Mouse (Mus musculus) heart, embryonic 14.5 days (tissue): Measurements from ENCODE around the gene Trmt2a. TPM values are rescaled to one million over a fixed set of nuclear protein-coding genes. Genes with fewer than 3 reads are reported as not detected.
A peak's percentile ranks its signal among the peaks of the same experiment; 100 is the strongest.

ENCODE experiments used
- ATAC-seq: fragments of 200-750 bp; cut with Nextera tagmentation; 2 replicates; pipeline ENCODE4 v1.8.0; 2017; ENCODE audit warnings: low read depth, moderate TSS enrichment; ENCODE audit not compliant: insufficient number of reproducible peaks, insufficient read depth, low FRiP score
- H3K27ac ChIP-seq, 2 experiments: fragments of 200-500 bp in 1 of 2; fragments of 300-500 bp in 1 of 2; sonication (generic) in 1 of 2; replicated peaks in 1 of 2; 2 replicates each; pipeline ENCODE4 v1.5.1; 2012 to 2014; ENCODE audit warnings: low read depth in 2 of 2, low read length in 2 of 2, control low read depth in 1 of 2, mild to moderate bottlenecking in 1 of 2, mixed read lengths in 1 of 2; ENCODE audit not compliant: control insufficient read depth in 1 of 2, insufficient read depth in 1 of 2
- H3K27me3 ChIP-seq: fragments of 300-500 bp; sonication (generic); 2 replicates; pipeline ENCODE4 v1.6.1; 2014; ENCODE audit warnings: mild to moderate bottlenecking, low read length, control low read depth; ENCODE audit not compliant: control insufficient read depth, insufficient read depth
- H3K36me3 ChIP-seq: fragments of 300-500 bp; sonication (generic); 2 replicates; pipeline ENCODE4 v1.6.1; 2014; ENCODE audit warnings: mild to moderate bottlenecking, control low read depth, low read length, mixed read lengths; ENCODE audit not compliant: control insufficient read depth, insufficient read depth
- H3K4me1 ChIP-seq, 2 experiments: fragments of 200-500 bp in 1 of 2; fragments of 300-500 bp in 1 of 2; sonication (generic) in 1 of 2; 2 replicates each; pipeline ENCODE4 v1.6.1; 2012 to 2014; ENCODE audit warnings: low read length in 2 of 2, control low read depth in 1 of 2, mixed read lengths in 1 of 2; ENCODE audit not compliant: control insufficient read depth in 2 of 2, insufficient read depth in 2 of 2
- H3K4me2 ChIP-seq: fragments of 300-500 bp; sonication (generic); 2 replicates; pipeline ENCODE4 v1.6.1; 2014; ENCODE audit warnings: mild to moderate bottlenecking, low read length
- H3K4me3 ChIP-seq, 2 experiments: fragments of 200-500 bp in 1 of 2; fragments of 300-500 bp in 1 of 2; sonication (generic) in 1 of 2; 2 replicates each; pipeline ENCODE4 v1.5.1; 2012 to 2014; ENCODE audit warnings: low read length in 2 of 2, mild to moderate bottlenecking in 2 of 2, control low read depth in 1 of 2, low read depth in 1 of 2, moderate library complexity in 1 of 2; ENCODE audit not compliant: control insufficient read depth in 1 of 2, insufficient read depth in 1 of 2
- H3K9ac ChIP-seq: fragments of 300-500 bp; sonication (generic); 2 replicates; pipeline ENCODE4 v1.6.1; 2014; ENCODE audit warnings: mild to moderate bottlenecking, low read length
- H3K9me3 ChIP-seq: fragments of 300-500 bp; sonication (generic); 2 replicates; pipeline ENCODE4 v1.6.1; 2016; ENCODE audit warnings: low read length, control low read depth; ENCODE audit not compliant: control insufficient read depth
- WGBS: fragments of 180-500 bp; shearing (Covaris S2); extraction: QIAGEN DNeasy Blood & Tissue Kit; methylation state at CpG from one replicate; pipeline ENCODE4 v1.1.7; 2014; 5-methylcytosine and 5-hydroxymethylcytosine counted together
- polyA plus RNA-seq: library from polyadenylated mRNA; unstranded; fragments of >200 nt; fragmentation: Nextera tagmentation; extraction: Ambion mirVana; gene quantifications from 2 replicates; pipeline ENCODE4 v1.2.1, GENCODE M21; 2014

The Trmt2a gene
- polyA plus RNA-seq, 1 experiment from 2014 or later: 39.8 TPM

GRCm38 (mm10) chr16:18221543-18221898, 27.0 kb upstream of the Trmt2a start:
- Histone ChIP-seq H3K9me3 (no peaks in the 10 kb centered on the region), H3K4me1 (peaks cover 9 to 11% of the 10 kb centered on the region in 2 experiments; a peak in 3 of 4 replicates), H3K4me3 (no peak overlapping the region), H3K36me3 (peaks cover 56% of the 10 kb centered on the region), H3K27me3 (no peaks in the 10 kb centered on the region), H3K27ac (no peak overlapping the region), H3K4me2 (no peak overlapping the region), H3K9ac (no peak overlapping the region)
- no peak for ATAC-seq
- WGBS: 75% methylated on average over 11 of the region's 11 CpGs

GRCm38 (mm10) chr16:18222188-18222587, 26.3 kb upstream of the Trmt2a start:
- no peak overlapping the region for H3K4me3 ChIP-seq
- WGBS: 82% methylated on average over 11 of the region's 11 CpGs
- H3K4me2 ChIP-seq: no peak overlapping the region
- no peak overlapping the region for H3K27ac ChIP-seq
- no peaks in the 10 kb centered on the region for H3K27me3 ChIP-seq
- no peak for ATAC-seq
- H3K4me1 ChIP-seq: peaks cover 9 to 11% of the 10 kb centered on the region in 2 experiments; a peak in 3 of 4 replicates
- no peak overlapping the region for H3K9ac ChIP-seq
- H3K9me3 ChIP-seq: no peaks in the 10 kb centered on the region
- peaks cover 63% of the 10 kb centered on the region for H3K36me3 ChIP-seq

- 91% methylated on average over 13 of the region's 13 CpGs for WGBS
- peaks cover 33 to 40% of the 10 kb centered on the region in 2 experiments for H3K4me1 ChIP-seq
- no peak overlapping the region for H3K27ac ChIP-seq
- no peaks in the 10 kb centered on the region for H3K9me3 ChIP-seq
- no peak overlapping the region for H3K4me3 ChIP-seq
- H3K27me3 ChIP-seq: no peaks in the 10 kb centered on the region
- no peak overlapping the region for H3K4me2 ChIP-seq
- H3K36me3 ChIP-seq: peaks cover 65% of the 10 kb centered on the region
- no peak for ATAC-seq
- H3K9ac ChIP-seq: no peak overlapping the region
These were observed 21.3 kb upstream of the Trmt2a start for GRCm38 (mm10) chr16:18227187-18227586.

- Histone ChIP-seq H3K4me3 (no peak overlapping the region), H3K9me3 (no peaks in the 10 kb centered on the region), H3K27ac (no peak overlapping the region), H3K4me1 (peaks cover 33 to 40% of the 10 kb centered on the region in 2 experiments), H3K36me3 (peaks cover 57% of the 10 kb centered on the region), H3K27me3 (no peaks in the 10 kb centered on the region), H3K9ac (no peak overlapping the region), H3K4me2 (no peak overlapping the region)
- ATAC-seq: no peak
- 92% methylated on average over 20 of the region's 20 CpGs for WGBS
These were observed 20.5 kb upstream of the Trmt2a start for GRCm38 (mm10) chr16:18227897-18228422.

GRCm38 (mm10) chr16:18228856-18229255, 19.6 kb upstream of the Trmt2a start:
- H3K9me3 ChIP-seq: no peaks in the 10 kb centered on the region
- no peak for ATAC-seq
- H3K27me3 ChIP-seq: no peaks in the 10 kb centered on the region
- H3K4me2 ChIP-seq: peak overlapping the region; percentile 68
- H3K27ac ChIP-seq: peak overlapping the region; percentile 95 to 96
- H3K4me1 ChIP-seq: peaks cover 38 to 49% of the 10 kb centered on the region in 2 experiments
- H3K4me3 ChIP-seq: no peak overlapping the region
- WGBS: 73% methylated on average over 4 of the region's 4 CpGs
- peak overlapping the region; percentile 63 for H3K9ac ChIP-seq
- H3K36me3 ChIP-seq: peaks cover 48% of the 10 kb centered on the region

GRCm38 (mm10) chr16:18229622-18230021, 18.9 kb upstream of the Trmt2a start:
- Histone ChIP-seq H3K27me3 (no peaks in the 10 kb centered on the region), H3K9ac (peak overlapping the region; percentile 63), H3K4me2 (peak overlapping the region; percentile 68), H3K36me3 (peaks cover 41% of the 10 kb centered on the region), H3K9me3 (no peaks in the 10 kb centered on the region), H3K4me1 (peaks cover 42 to 55% of the 10 kb centered on the region in 2 experiments), H3K4me3 (peak overlapping the region; percentile 9 to 28), H3K27ac (peak overlapping the region; percentile 95 to 96)
- 16% methylated on average over 11 of the region's 11 CpGs for whole genome bisulfite sequencing
- ATAC-seq: peak; percentile 71

- no peaks in the 10 kb centered on the region for H3K27me3 ChIP-seq
- peaks cover 31% of the 10 kb centered on the region for H3K36me3 ChIP-seq
- no peak for ATAC-seq
- peak overlapping the region; percentile 95 to 96 for H3K27ac ChIP-seq
- 61% methylated on average over 6 of the region's 6 CpGs for WGBS
- H3K9me3 ChIP-seq: no peaks in the 10 kb centered on the region
- peaks cover 42 to 55% of the 10 kb centered on the region in 2 experiments for H3K4me1 ChIP-seq
- peak overlapping the region; percentile 68 for H3K4me2 ChIP-seq
- peak overlapping the region in 1 of 2 experiments; percentile 28; a peak in 1 of 4 replicates for H3K4me3 ChIP-seq
- H3K9ac ChIP-seq: peak overlapping the region; percentile 63
These were observed 17.9 kb upstream of the Trmt2a start for GRCm38 (mm10) chr16:18230617-18231016.

GRCm38 (mm10) chr16:18231047-18231446, 17.4 kb upstream of the Trmt2a start:
- WGBS: 80% methylated on average over 3 of the region's 3 CpGs
- peaks cover 42 to 59% of the 10 kb centered on the region in 2 experiments for H3K4me1 ChIP-seq
- H3K27ac ChIP-seq: peak overlapping the region; percentile 95 to 96

More at GRCm38 (mm10) chr16:18231047-18231446, 17.4 kb upstream of the Trmt2a start:
- H3K4me2 ChIP-seq: peak overlapping the region; percentile 68
- H3K36me3 ChIP-seq: peaks cover 27% of the 10 kb centered on the region
- no peak overlapping the region for H3K4me3 ChIP-seq
- H3K9ac ChIP-seq: peak overlapping the region; percentile 51; the same call in 1 of the 2 replicates
- ATAC-seq: no peak
- H3K9me3 ChIP-seq: no peaks in the 10 kb centered on the region
- H3K27me3 ChIP-seq: no peaks in the 10 kb centered on the region
